Mouse (Mus musculus): ENCODE data around the gene Klk13. TPM values are rescaled to one million over a fixed set of nuclear protein-coding genes. Genes with fewer than 3 reads are reported as not detected.
"Not testable (repeated sequence)": the region's sequence is repeated elsewhere in the genome, so short reads cannot be mapped to it uniquely, and the experiment has no call there.

Klk13 gene
- polyA plus RNA-seq, 1 experiment from 2014 or later = 0.11 TPM

- Histone ChIP-seq H3K36me3 (ENCODE audit: control insufficient read depth, insufficient read depth, low read length) (peaks cover 24% of the 10 kb centered on the region; the same call in 1 of the 2 replicates), H3K4me3 (ENCODE audit: low read depth, low read length) (no peak overlapping the region), H3K4me1 (ENCODE audit: control insufficient read depth, insufficient read depth, low read length) (no peaks in the 10 kb centered on the region), H3K4me2 (ENCODE audit: low read depth, low read length) (no peak overlapping the region), H3K27ac (ENCODE audit: low read depth, low read length) (no peak overlapping the region), H3K9me3 (ENCODE audit: control insufficient read depth, low read length) (no peaks in the 10 kb centered on the region), H3K9ac (replicated peaks; ENCODE audit: low read depth, low read length) (no peak overlapping the region), H3K27me3 (ENCODE audit: control insufficient read depth, insufficient read depth, low read length) (no peaks in the 10 kb centered on the region)
- no peak for ATAC-seq (ENCODE audit: low read depth)
Measured at GRCm38 (mm10) chr7:43678517-43678916, 33.9 kb upstream of the Klk13 start.

DNA sequence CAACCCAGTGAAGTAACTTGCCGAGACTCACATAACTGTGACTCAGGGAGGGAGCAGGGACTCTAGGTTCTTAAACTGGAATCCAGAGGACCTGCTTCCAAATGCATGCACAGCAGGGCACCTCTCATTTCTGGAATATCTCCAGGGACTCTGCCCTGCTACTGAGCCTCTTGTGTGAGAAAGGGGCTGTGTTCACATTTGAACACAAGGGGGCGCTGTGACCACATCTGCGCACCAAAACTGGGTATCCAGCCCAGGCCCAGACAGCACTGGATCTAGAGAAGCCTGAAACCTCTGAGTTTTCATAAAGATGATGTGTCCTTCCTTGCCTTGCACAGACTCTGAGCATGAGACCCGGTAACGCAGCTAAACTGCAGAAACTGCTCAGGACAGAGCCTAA, 31.4 kb upstream of the Klk13 start:
- 22% methylated on average over 5 of the region's 5 CpGs for WGBS
- H3K4me3 ChIP-seq (ENCODE audit: low read depth, low read length) = no peak overlapping the region
- H3K27me3 ChIP-seq (ENCODE audit: control insufficient read depth, insufficient read depth, low read length) = no peaks in the 10 kb centered on the region
- peaks cover 14% of the 10 kb centered on the region; the same call in 1 of the 2 replicates for H3K36me3 ChIP-seq (ENCODE audit: control insufficient read depth, insufficient read depth, low read length)
- H3K27ac ChIP-seq (ENCODE audit: low read depth, low read length) = no peak overlapping the region
- no peaks in the 10 kb centered on the region for H3K9me3 ChIP-seq (ENCODE audit: control insufficient read depth, low read length)
- no peaks in the 10 kb centered on the region for H3K4me1 ChIP-seq (ENCODE audit: control insufficient read depth, insufficient read depth, low read length)
- H3K4me2 ChIP-seq (ENCODE audit: low read depth, low read length) = no peak overlapping the region
- no peak overlapping the region for H3K9ac ChIP-seq (replicated peaks; ENCODE audit: low read depth, low read length)
- ATAC-seq (ENCODE audit: low read depth) = peak; percentile 62; the same call in 1 of the 2 replicates

DNA sequence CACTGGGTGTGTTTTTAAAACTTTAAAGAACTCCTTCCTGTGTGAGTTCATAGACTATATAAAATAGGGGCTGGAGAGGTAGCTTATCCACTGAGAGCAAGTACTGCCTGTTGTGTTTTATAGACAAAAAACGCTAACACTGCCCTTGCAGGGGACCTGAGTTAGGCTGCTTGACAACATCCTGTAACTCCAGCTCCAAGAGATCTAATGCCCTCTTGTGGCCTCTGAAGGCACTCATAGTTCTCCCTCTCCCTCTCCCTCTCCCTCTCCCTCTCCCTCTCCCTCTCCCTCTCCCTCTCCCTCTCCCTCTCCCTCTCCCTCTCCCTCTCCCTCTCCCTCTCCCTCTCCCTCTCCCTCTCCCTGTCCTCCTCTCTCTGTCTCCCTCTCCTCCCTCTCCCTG, 29.9 kb upstream of the Klk13 start:
- WGBS = 17% methylated on average over 1 of the region's 1 CpGs
- H3K4me2 ChIP-seq (ENCODE audit: low read depth, low read length); H3K4me1 ChIP-seq (ENCODE audit: control insufficient read depth, insufficient read depth, low read length): not testable (repeated sequence)

DNA sequence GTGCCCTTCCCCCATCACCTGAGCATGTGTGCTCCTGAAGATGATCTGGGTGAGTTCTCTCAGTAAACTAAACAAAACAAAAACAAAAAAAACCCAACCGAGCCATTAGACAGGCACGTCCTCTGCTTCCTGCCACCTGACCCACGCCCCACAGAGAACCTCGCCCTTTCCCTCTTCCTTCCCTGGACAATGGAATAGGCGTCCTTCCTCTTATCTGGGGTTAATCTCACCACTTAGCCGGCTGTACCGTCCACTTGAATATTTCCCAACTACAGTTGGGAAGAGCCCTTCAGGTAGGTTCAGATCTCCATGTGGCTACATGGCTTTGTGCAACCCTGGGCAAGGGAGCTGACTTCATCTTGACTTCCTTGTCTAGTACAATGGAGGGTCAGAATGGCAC, 27.3 kb upstream of the Klk13 start:
- no peak overlapping the region for H3K27ac ChIP-seq (ENCODE audit: low read depth, low read length)
- H3K4me2 ChIP-seq (ENCODE audit: low read depth, low read length) = no peak overlapping the region
- WGBS = 72% methylated on average over 7 of the region's 7 CpGs
- no peak overlapping the region for H3K9ac ChIP-seq (replicated peaks; ENCODE audit: low read depth, low read length)
- H3K27me3 ChIP-seq (ENCODE audit: control insufficient read depth, insufficient read depth, low read length) = no peaks in the 10 kb centered on the region
- H3K4me1 ChIP-seq (ENCODE audit: control insufficient read depth, insufficient read depth, low read length) = no peaks in the 10 kb centered on the region
- H3K36me3 ChIP-seq (ENCODE audit: control insufficient read depth, insufficient read depth, low read length) = no peaks in the 10 kb centered on the region
- no peaks in the 10 kb centered on the region for H3K9me3 ChIP-seq (ENCODE audit: control insufficient read depth, low read length)
- ATAC-seq (ENCODE audit: low read depth) = no peak
- no peak overlapping the region for H3K4me3 ChIP-seq (ENCODE audit: low read depth, low read length)

More for the DNA sequence above, 29.9 kb upstream of the Klk13 start:
- H3K9ac ChIP-seq (replicated peaks; ENCODE audit: low read depth, low read length); ATAC-seq (ENCODE audit: low read depth); H3K4me3 ChIP-seq (ENCODE audit: low read depth, low read length); H3K9me3 ChIP-seq (ENCODE audit: control insufficient read depth, low read length); H3K27me3 ChIP-seq (ENCODE audit: control insufficient read depth, insufficient read depth, low read length); H3K27ac ChIP-seq (ENCODE audit: low read depth, low read length); H3K36me3 ChIP-seq (ENCODE audit: control insufficient read depth, insufficient read depth, low read length): not testable (repeated sequence)

DNA sequence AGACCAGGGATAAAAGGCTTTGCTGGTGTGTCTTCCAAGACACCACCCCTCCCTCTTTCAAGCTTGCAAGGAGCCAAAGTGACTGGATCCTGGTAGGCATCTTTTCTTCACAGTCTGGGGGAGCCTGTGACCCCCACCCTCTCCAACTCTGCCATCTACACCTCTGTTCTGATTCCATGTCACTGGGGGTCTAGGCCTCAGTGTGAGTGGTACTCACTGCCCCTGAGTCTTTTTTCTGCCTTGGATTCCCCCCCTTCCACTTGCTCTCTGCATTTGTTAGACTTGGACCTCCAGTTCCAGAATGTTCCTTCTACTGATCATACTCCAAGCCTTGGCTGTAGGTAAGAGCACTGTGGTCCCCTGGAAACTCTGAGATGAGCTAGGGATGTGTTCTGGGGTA, 22.2 kb upstream of the Klk13 start, which contains the start of gene Klk14:
Gene Klk14, plus strand, starts transcription at position 301 of the 400 bp plus-strand sequence.
- H3K27ac ChIP-seq (ENCODE audit: low read depth, low read length) = no peak within 1 kb of the TSS
- no peaks in the 10 kb centered on the region for H3K9me3 ChIP-seq (ENCODE audit: control insufficient read depth, low read length)
- H3K27me3 ChIP-seq (ENCODE audit: control insufficient read depth, insufficient read depth, low read length) = no peaks in the 10 kb centered on the region
- H3K36me3 ChIP-seq (ENCODE audit: control insufficient read depth, insufficient read depth, low read length) = no peaks in the 10 kb centered on the region
- no peaks in the 10 kb centered on the region for H3K4me1 ChIP-seq (ENCODE audit: control insufficient read depth, insufficient read depth, low read length)
- H3K4me3 ChIP-seq (ENCODE audit: low read depth, low read length) = no peak within 1 kb of the TSS
- no peak within 1 kb of the TSS for H3K9ac ChIP-seq (replicated peaks; ENCODE audit: low read depth, low read length)
- no peak for ATAC-seq (ENCODE audit: low read depth)
- H3K4me2 ChIP-seq (ENCODE audit: low read depth, low read length) = no peak within 1 kb of the TSS

DNA sequence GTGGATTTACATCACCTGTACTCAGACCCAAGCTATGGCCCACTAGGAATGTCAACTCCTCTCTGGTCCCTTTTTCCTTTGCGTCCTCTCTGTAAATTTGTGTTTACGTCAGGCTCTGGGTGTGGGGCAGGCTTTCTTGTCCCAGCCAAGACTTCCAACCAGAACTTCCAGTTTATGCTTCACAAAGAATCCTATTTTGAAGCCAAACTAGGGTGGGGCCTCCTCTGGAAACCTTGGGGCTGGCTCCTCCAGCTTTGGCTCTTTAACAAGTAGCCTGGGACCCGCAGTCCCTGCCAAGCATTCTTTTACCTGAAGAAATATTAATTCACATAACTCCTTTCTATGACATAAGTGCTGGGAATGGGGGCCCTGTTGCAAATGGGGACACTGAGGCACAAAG, 2.3 kb upstream of the Klk13 start:
- H3K4me3 ChIP-seq (ENCODE audit: low read depth, low read length) = no peak overlapping the region
- no peak overlapping the region for H3K4me2 ChIP-seq (ENCODE audit: low read depth, low read length)
- no peaks in the 10 kb centered on the region for H3K27me3 ChIP-seq (ENCODE audit: control insufficient read depth, insufficient read depth, low read length)
- H3K36me3 ChIP-seq (ENCODE audit: control insufficient read depth, insufficient read depth, low read length) = no peaks in the 10 kb centered on the region
- H3K4me1 ChIP-seq (ENCODE audit: control insufficient read depth, insufficient read depth, low read length) = no peaks in the 10 kb centered on the region
- no peak overlapping the region for H3K27ac ChIP-seq (ENCODE audit: low read depth, low read length)
- ATAC-seq (ENCODE audit: low read depth) = no peak
- H3K9me3 ChIP-seq (ENCODE audit: control insufficient read depth, low read length) = no peaks in the 10 kb centered on the region
- 93% methylated on average over 3 of the region's 3 CpGs for WGBS
- no peak overlapping the region for H3K9ac ChIP-seq (replicated peaks; ENCODE audit: low read depth, low read length)

- H3K4me2 ChIP-seq (ENCODE audit: low read depth, low read length) = no peak overlapping the region
Measured at GRCm38 (mm10) chr7:43712917-43713316, 550 bp downstream of the Klk13 start.

DNA sequence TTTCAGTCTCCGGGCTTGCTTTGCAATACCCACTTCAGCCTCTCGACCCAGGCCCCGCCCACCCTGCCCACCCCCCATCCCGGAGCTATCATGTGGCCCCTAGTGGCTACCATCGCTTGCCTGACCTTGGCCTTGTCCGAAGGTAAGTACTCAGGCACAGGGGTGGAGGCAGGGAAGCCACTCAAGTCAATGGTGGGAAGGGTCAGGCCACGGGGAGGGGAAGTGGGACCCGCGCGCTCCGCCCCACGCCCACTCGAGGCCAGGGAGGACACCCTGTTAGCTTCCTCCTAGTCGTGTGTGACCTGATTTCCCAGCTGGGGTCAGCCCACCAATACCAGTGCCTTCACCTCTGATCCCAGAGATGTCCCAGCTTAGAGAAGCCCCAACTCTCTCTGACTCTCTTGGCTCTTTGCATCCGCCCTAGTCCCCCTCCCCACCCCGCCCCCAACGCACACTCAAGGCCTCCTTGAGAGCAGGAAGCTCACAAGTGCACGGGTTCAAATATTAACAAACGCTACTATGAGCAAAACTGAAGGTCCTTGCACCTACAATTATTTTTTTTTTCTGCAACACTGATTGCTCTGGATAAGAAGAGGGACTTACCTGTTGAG, 1.5 kb downstream of the Klk13 start:
- Histone ChIP-seq H3K9me3 (ENCODE audit: control insufficient read depth, low read length) (no peaks in the 10 kb centered on the region), H3K36me3 (ENCODE audit: control insufficient read depth, insufficient read depth, low read length) (no peaks in the 10 kb centered on the region), H3K27me3 (ENCODE audit: control insufficient read depth, insufficient read depth, low read length) (no peaks in the 10 kb centered on the region), H3K4me2 (ENCODE audit: low read depth, low read length) (no peak overlapping the region), H3K9ac (replicated peaks; ENCODE audit: low read depth, low read length) (no peak overlapping the region), H3K4me3 (ENCODE audit: low read depth, low read length) (no peak overlapping the region), H3K27ac (ENCODE audit: low read depth, low read length) (no peak overlapping the region), H3K4me1 (ENCODE audit: control insufficient read depth, insufficient read depth, low read length) (no peaks in the 10 kb centered on the region)
- 8% methylated on average over 19 of the region's 19 CpGs for WGBS
- no peak for ATAC-seq (ENCODE audit: low read depth)

More at GRCm38 (mm10) chr7:43712917-43713316, 550 bp downstream of the Klk13 start:
- WGBS = 8% methylated on average over 9 of the region's 9 CpGs
- ATAC-seq (ENCODE audit: low read depth) = no peak
- Histone ChIP-seq H3K36me3 (ENCODE audit: control insufficient read depth, insufficient read depth, low read length) (no peaks in the 10 kb centered on the region), H3K27me3 (ENCODE audit: control insufficient read depth, insufficient read depth, low read length) (no peaks in the 10 kb centered on the region), H3K27ac (ENCODE audit: low read depth, low read length) (no peak overlapping the region), H3K4me3 (ENCODE audit: low read depth, low read length) (no peak overlapping the region), H3K9me3 (ENCODE audit: control insufficient read depth, low read length) (no peaks in the 10 kb centered on the region), H3K9ac (replicated peaks; ENCODE audit: low read depth, low read length) (no peak overlapping the region), H3K4me1 (ENCODE audit: control insufficient read depth, insufficient read depth, low read length) (no peaks in the 10 kb centered on the region)

DNA sequence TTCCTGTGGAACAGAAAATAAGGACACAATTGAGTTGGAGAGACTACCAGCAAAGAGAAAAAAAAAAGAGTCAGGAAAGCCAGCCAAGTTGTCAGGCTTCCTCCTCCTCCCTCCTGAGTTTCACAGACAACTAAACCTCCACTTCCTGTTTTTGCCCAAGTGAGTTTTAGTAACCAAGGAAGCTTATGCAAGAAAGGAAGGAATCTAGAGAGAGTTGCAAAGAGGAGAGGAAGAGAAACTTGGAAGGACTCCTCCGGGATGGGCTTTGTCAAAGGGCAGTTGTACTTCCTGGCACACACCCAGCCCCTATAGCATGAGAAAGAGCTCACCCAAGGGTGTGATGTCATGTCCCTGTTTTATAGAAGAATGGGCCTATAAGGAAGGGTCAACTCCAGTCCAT, 35.4 kb downstream of the Klk13 start:
- no peak overlapping the region for H3K4me3 ChIP-seq (ENCODE audit: low read depth, low read length)
- no peaks in the 10 kb centered on the region for H3K27me3 ChIP-seq (ENCODE audit: control insufficient read depth, insufficient read depth, low read length)
- no peaks in the 10 kb centered on the region for H3K4me1 ChIP-seq (ENCODE audit: control insufficient read depth, insufficient read depth, low read length)
- no peaks in the 10 kb centered on the region for H3K9me3 ChIP-seq (ENCODE audit: control insufficient read depth, low read length)
- WGBS = 53% methylated on average over 1 of the region's 1 CpGs
- no peak overlapping the region for H3K4me2 ChIP-seq (ENCODE audit: low read depth, low read length)
- no peak overlapping the region for H3K27ac ChIP-seq (ENCODE audit: low read depth, low read length)
- no peak for ATAC-seq (ENCODE audit: low read depth)
- no peaks in the 10 kb centered on the region for H3K36me3 ChIP-seq (ENCODE audit: control insufficient read depth, insufficient read depth, low read length)
- H3K9ac ChIP-seq (replicated peaks; ENCODE audit: low read depth, low read length) = no peak overlapping the region
